Mouse (Mus musculus) kidney, adult 2 months (tissue): ENCODE measurements around the gene Mecom.

ENCODE experiments used
- CTCF ChIP-seq: fragments of 200-500 bp; conservative IDR thresholded peaks from 2 replicates; pipeline ENCODE4 v1.5.1; 2011; ENCODE audit warnings: low read depth, mild to moderate bottlenecking, control low read depth, low read length, moderate library complexity, mixed read lengths; ENCODE audit not compliant: insufficient read depth, insufficient read length
- POLR2A ChIP-seq: fragments of 200-500 bp; IDR thresholded peaks from one replicate; pipeline ENCODE4 v1.6.1; 2011; ENCODE audit warnings: low read depth, low read length, control low read depth

DNA sequence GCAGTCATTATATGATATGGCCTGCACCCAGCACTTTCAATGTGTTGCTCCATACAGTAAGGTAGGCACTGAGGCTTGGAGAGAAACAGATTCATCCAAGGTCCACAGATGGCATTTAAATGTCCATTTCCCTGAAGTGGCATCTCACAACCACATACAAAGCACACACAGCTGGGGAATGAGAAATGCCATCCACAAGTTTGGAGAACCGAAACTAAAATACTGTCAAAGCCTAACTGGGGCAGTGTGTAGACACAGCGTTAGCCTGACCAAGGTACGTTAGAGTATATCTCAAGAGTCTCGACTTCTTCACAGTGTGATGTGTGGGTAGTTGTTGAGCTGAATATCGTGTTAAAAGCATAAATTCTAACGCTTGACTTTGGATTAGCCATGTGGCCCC, 133.6 kb downstream of the Mecom start:
- no peak for TF ChIP-seq CTCF
- no peak for TF ChIP-seq POLR2A
